Mouse (Mus musculus) spleen, adult 12 weeks (tissue): Measurements from ENCODE around the gene Rasl10b.

Experiments used
- DNase-seq: peaks from one replicate; pipeline ENCODE4 v3.0.0; 2022; ENCODE audit warnings: low spot score

The Rasl10b gene

DNA sequence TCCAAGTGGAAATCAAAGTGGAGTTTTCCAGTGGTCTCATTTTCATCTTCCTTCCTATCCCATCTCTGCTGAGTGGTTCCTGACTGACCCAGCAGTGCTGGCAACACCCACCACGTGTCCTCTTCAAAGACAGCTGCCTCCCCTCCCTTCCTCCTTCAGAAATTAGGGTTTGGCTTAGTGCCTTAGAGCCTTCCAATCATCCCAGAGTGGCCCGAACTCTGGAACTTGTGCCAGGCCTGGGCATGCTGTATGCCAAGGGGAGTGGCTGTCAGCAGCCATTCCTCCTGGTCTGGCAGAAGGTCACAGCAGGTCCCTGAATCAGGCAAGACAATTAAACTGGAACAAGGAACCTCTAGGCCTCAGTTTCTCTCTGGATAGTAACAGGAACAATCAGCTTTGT, 57.0 kb downstream of the Rasl10b start:
- no peak for DNase-seq

DNA sequence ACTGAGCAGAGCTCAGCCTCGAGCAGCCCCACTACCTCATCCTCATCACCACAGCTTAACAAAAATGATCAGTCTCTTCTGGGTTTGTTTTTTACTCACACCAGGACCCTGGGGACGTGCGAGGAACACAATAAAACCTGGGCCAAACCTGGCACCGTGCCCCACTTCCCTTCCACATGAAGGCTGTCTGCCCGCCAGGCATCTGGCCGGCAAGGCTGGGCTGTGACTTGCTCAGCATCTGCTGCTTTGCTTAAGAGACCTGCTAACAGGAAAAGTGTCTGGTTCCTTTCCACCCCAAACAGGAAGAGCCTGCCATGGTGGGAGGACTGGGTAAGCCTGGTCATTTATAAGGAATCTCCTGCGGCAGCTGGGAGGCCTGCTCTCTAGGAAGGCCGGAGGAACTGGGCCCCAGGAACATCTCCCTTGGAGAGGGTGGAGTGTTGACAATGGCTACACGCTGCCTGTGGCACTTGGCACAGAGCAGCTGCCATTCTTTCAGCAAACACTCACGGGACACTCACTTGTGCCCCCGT, 58.2 kb downstream of the Rasl10b start:
- DNase-seq = no peak

DNA sequence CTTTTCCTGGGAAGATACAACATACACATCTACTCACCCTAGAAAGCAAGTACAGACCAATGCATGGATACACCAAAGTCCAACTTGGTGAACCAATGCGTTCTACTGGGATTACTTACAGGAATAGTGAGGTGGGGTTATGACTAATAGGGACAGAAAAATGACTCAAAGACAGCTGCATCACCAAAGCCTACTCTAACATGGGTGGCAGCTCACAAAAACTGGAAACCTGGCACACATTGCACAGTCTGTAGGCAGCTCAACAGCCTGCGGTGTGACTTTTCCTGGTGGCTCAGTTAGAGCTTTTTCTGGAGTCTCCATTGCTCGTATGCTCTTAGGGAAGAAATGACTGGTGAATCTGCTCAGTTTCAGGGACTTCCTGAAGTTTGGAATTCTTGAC, 59.8 kb downstream of the Rasl10b start:
- no peak for DNase-seq
